Mouse (Mus musculus) spleen, adult 2 months (tissue): ENCODE data around the gene Kif11. TPM values are rescaled to one million over a fixed set of nuclear protein-coding genes. Genes with fewer than 3 reads are reported as not detected.

ENCODE experiments used
- DNase-seq, 2 experiments: peaks; one replicate each; pipeline versions ENCODE4 v3.0.0 to v3.0.0-alpha.2; 2012 to 2021; ENCODE audit warnings: low spot score in 2 of 2, low read depth in 1 of 2
- H3K27ac ChIP-seq: fragments of 200-500 bp; 2 replicates; pipeline ENCODE4 v1.5.1; 2012; ENCODE audit warnings: low read length, inconsistent platforms; ENCODE audit not compliant: insufficient read depth
- H3K27me3 ChIP-seq: fragments of 200-500 bp; 2 replicates; pipeline ENCODE4 v1.6.1; 2012; ENCODE audit warnings: mild to moderate bottlenecking, moderate library complexity, low read length, inconsistent platforms; ENCODE audit not compliant: control insufficient read depth, insufficient read depth
- H3K36me3 ChIP-seq: fragments of 200-500 bp; 2 replicates; pipeline ENCODE4 v1.6.1; 2012; ENCODE audit warnings: mild to moderate bottlenecking, low read length, inconsistent platforms; ENCODE audit not compliant: control insufficient read depth, insufficient read depth
- H3K4me1 ChIP-seq: fragments of 200-500 bp; 2 replicates; pipeline ENCODE4 v1.6.1; 2011; ENCODE audit warnings: inconsistent platforms; ENCODE audit not compliant: control insufficient read depth, insufficient read depth, insufficient read length
- H3K4me3 ChIP-seq: fragments of 200-500 bp; 2 replicates; pipeline ENCODE4 v1.5.1; 2011; ENCODE audit warnings: mild to moderate bottlenecking, inconsistent platforms; ENCODE audit not compliant: insufficient read depth, insufficient read length; ENCODE audit errors: extremely low read depth
- CTCF ChIP-seq: fragments of 200-500 bp; IDR thresholded peaks from 2 replicates; pipeline ENCODE4 v1.5.1; 2011; ENCODE audit warnings: mild to moderate bottlenecking, inconsistent platforms; ENCODE audit not compliant: insufficient read depth, insufficient read length, insufficient replicate concordance; ENCODE audit errors: extremely low read depth
- POLR2A ChIP-seq: fragments of 200-500 bp; IDR thresholded peaks from 2 replicates; pipeline ENCODE4 v1.6.1; 2011; ENCODE audit warnings: low read depth, low read length, inconsistent platforms
- WGBS: fragments of 180-500 bp; shearing (Covaris S2); methylation state at CpG from one replicate; pipeline ENCODE4 v1.1.7; 2018; 5-methylcytosine and 5-hydroxymethylcytosine counted together
- polyA plus RNA-seq: library from polyadenylated mRNA; depleted of rRNA; stranded (reverse); fragments of >200 nt; gene quantifications from 2 replicates; pipeline ENCODE4 v1.2.3, GENCODE M21; 2012

Gene Kif11
- polyA plus RNA-seq, 1 experiment: 2.1 TPM

DNA sequence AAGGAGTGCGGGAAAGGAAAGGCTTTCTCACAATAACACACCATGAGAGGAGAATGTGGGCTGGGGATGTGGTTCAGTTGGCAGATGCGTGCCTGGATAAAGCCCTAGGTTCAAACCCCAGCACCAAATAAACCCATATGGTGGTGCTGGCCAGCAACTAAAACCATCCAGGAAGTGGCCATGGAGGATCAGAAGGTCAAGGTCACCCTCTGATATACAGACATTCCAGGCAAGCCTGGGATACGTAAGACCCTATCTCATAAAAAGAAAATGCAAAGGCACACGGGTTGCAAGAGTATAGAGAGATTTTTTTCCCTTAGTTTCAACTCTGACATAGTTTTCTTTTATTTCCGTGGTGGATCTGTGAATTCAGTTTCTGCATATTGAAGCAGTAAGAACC is 35.3 kb upstream of the Kif11 start:
- Histone ChIP-seq H3K4me3 (no peak overlapping the region), H3K27me3 (no peaks in the 10 kb centered on the region), H3K4me1 (no peaks in the 10 kb centered on the region), H3K27ac (no peak overlapping the region), H3K36me3 (no peaks in the 10 kb centered on the region; the same call in 1 of the 2 replicates)
- TF ChIP-seq CTCF (no peak), POLR2A (no peak)
- DNase-seq: no peak
- WGBS: 86% methylated on average over 5 of the region's 5 CpGs

DNA sequence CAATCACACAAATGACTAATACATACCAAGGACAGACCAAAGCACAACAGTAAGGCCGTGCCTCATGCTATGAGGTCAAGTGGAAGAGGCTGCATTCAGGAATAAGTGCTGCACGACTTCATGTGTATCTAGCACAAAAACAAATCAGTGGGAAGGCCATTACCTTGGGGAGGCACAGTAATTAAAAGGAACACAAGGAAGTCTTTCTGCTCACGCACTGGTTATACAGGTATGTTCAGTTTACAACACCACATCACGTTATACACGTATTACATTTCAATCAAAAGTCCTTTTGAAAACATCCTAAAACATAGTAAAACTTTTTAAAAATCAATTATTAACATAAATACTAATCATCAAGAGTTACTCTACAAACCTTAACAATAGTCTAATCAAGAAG is 32.3 kb upstream of the Kif11 start:
- no peak for DNase-seq
- 92% methylated on average over 5 of the region's 5 CpGs for WGBS
- no peaks in the 10 kb centered on the region for H3K4me1 ChIP-seq
- TF ChIP-seq POLR2A (no peak), CTCF (no peak)
- no peaks in the 10 kb centered on the region; the same call in 1 of the 2 replicates for H3K36me3 ChIP-seq
- H3K27me3 ChIP-seq: no peaks in the 10 kb centered on the region
- H3K4me3 ChIP-seq: no peak overlapping the region
- no peak overlapping the region for H3K27ac ChIP-seq

DNA sequence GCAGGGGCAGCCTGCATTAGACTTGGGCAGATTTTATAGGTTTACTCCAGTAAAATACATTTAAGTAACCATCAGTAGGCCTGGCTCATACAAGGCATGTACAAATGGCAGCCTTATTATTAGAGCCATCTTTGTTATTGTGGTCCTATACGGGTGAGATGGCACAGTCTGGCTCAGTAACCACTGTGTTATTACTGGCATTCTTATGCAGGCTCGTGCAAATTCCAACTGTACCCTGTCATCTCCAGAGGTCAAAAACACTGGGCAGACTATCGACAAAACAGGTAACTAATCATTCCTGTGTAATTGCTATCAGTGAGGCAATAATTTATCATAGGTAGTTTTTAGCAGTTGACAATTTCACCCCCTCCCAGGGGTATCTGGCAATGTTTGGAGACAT is 29.9 kb upstream of the Kif11 start:
- TF ChIP-seq POLR2A: no peak
- TF ChIP-seq CTCF: no peak
- WGBS: 90% methylated on average over 3 of the region's 3 CpGs
- Histone ChIP-seq H3K36me3 (no peaks in the 10 kb centered on the region; the same call in 1 of the 2 replicates), H3K4me3 (no peak overlapping the region), H3K27me3 (no peaks in the 10 kb centered on the region), H3K4me1 (no peaks in the 10 kb centered on the region), H3K27ac (no peak overlapping the region)
- DNase-seq: no peak

DNA sequence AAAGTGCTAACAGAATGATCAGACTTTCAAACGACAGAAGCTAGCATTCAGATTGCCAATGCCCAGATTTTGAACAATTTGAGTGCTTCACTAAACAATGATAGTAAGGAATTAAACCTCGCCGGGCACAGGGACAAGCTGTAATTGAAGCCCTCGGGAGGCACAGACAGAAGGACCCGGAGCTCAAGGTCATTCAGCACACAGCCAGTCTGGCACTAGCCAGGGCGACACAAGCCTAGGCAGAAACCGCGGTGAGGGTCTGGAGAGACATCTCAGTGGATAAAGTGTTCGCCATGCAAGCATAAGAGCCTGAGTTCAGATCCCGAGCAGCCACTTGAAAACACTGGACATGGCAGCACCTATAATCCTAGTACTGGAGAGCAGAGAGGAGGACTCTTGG is 27.9 kb upstream of the Kif11 start:
- 89% methylated on average over 10 of the region's 10 CpGs for WGBS
- H3K36me3 ChIP-seq: peaks cover 1% of the 10 kb centered on the region
- H3K4me1 ChIP-seq: no peaks in the 10 kb centered on the region
- no peak overlapping the region for H3K27ac ChIP-seq
- H3K27me3 ChIP-seq: no peaks in the 10 kb centered on the region
- no peak overlapping the region for H3K4me3 ChIP-seq
- DNase-seq: no peak
- TF ChIP-seq CTCF (no peak), POLR2A (no peak)

DNA sequence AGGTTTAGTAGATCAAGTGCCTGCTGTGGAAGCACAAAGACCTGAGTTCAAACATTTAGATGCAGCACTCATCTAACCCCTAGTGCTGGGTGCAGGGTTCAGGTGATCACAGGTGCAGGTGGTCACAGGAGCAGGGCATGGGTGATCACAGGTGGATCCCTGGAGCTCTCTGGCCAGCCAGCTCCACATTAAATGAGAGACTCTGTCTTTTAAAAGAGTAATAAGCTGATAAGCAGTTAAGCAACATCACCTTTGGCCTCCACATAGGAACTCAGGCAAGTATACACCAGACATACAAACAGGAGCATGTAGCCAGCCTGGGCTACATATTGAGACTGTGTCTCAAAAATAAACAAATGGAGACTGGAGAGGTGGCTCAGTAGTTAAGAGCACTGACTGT is 27.3 kb upstream of the Kif11 start:
- Histone ChIP-seq H3K36me3 (peaks cover 1% of the 10 kb centered on the region), H3K4me3 (no peak overlapping the region), H3K4me1 (no peaks in the 10 kb centered on the region), H3K27me3 (no peaks in the 10 kb centered on the region), H3K27ac (no peak overlapping the region)
- no peak for TF ChIP-seq CTCF
- TF ChIP-seq POLR2A: no peak
- DNase-seq: no peak

DNA sequence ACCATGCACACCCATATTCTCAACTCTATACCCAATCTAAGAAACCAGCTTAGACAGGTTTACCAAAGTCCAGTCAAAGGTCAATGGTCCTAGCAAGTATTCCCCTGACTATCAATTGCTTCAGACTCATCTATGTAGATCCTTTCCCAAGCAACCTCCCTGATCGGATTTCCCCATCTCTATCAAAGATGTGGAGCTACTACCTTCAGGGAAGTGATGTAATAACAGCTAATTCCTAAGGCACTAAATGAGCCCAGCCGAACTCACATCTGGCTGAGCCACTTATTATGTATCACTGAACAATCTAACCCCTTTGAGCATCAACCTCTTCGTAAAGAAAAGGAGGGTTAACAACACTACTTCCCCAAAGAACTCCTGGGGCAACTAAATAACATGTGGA is 23.4 kb upstream of the Kif11 start:
- Histone ChIP-seq H3K27ac (no peak overlapping the region), H3K4me1 (no peaks in the 10 kb centered on the region), H3K36me3 (peaks cover 1% of the 10 kb centered on the region; the same call in 1 of the 2 replicates), H3K4me3 (no peak overlapping the region), H3K27me3 (no peaks in the 10 kb centered on the region)
- TF ChIP-seq CTCF (no peak), POLR2A (no peak)
- 88% methylated on average over 3 of the region's 3 CpGs for WGBS
- DNase-seq: no peak

DNA sequence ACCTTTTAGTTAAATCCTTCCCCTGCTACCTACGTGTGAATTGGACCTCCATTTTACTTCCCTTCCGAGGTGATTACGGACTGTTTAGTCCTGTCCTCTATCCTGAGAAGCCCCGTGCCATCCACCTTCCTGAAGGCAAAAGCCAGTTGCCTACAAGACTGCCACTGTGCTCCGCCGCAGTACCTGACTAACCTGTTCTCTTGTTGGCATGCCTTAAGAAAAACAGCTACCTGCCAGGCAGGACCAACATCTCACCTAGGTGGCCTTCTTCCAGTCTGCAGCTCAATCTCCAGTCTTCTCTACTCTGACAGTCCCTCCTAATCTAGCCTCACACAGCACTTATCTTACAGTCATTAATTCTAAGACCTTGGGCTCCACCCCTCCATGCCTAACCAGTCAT is 22.9 kb upstream of the Kif11 start:
- Histone ChIP-seq H3K27ac (no peak overlapping the region), H3K27me3 (no peaks in the 10 kb centered on the region), H3K4me3 (no peak overlapping the region), H3K36me3 (peaks cover 1% of the 10 kb centered on the region; the same call in 1 of the 2 replicates), H3K4me1 (no peaks in the 10 kb centered on the region)
- TF ChIP-seq CTCF (no peak), POLR2A (no peak)
- no peak for DNase-seq
- 93% methylated on average over 6 of the region's 6 CpGs for WGBS
